Mouse (Mus musculus) limb, embryonic 11.5 days (tissue): ENCODE measurements around the gene Ninj2. TPM values are rescaled to one million over a fixed set of nuclear protein-coding genes. Genes with fewer than 3 reads are reported as not detected.

Experiments used
- ATAC-seq: fragments of 200-750 bp; cut with Nextera tagmentation; 2 replicates; pipeline ENCODE4 v1.8.0; 2017; ENCODE audit warnings: low read depth; ENCODE audit not compliant: insufficient number of reproducible peaks, low FRiP score, low TSS enrichment
- DNase-seq: peaks from one replicate; pipeline ENCODE4 v3.0.0-alpha.2; 2015; ENCODE audit warnings: low spot score
- H3K27ac ChIP-seq: fragments of 300-500 bp; sonication (generic); replicated peaks from 2 replicates; pipeline ENCODE4 v1.5.1; 2014; ENCODE audit warnings: low read depth, mild to moderate bottlenecking, low read length
- H3K27me3 ChIP-seq: fragments of 300-500 bp; sonication (generic); 2 replicates; pipeline ENCODE4 v1.6.1; 2014; ENCODE audit warnings: mild to moderate bottlenecking, low read length, mixed read lengths; ENCODE audit not compliant: control insufficient read depth, insufficient read depth
- H3K36me3 ChIP-seq: fragments of 300-500 bp; sonication (generic); 2 replicates; pipeline ENCODE4 v1.6.1; 2014; ENCODE audit warnings: mild to moderate bottlenecking, low read length, moderate library complexity, mixed read lengths; ENCODE audit not compliant: control insufficient read depth, insufficient read depth
- H3K4me1 ChIP-seq: fragments of 300-500 bp; sonication (generic); 2 replicates; pipeline ENCODE4 v1.6.1; 2014; ENCODE audit warnings: low read length, mixed read lengths; ENCODE audit not compliant: control insufficient read depth, insufficient read depth
- H3K4me2 ChIP-seq: fragments of 300-500 bp; sonication (generic); 2 replicates; pipeline ENCODE4 v1.6.1; 2014; ENCODE audit warnings: low read depth, mild to moderate bottlenecking, moderate library complexity; ENCODE audit not compliant: severe bottlenecking
- H3K4me3 ChIP-seq: fragments of 300-500 bp; sonication (generic); 2 replicates; pipeline ENCODE4 v1.5.1; 2014; ENCODE audit warnings: low read depth, low read length
- H3K9ac ChIP-seq: fragments of 300-500 bp; sonication (generic); 2 replicates; pipeline ENCODE4 v1.6.1; 2014; ENCODE audit warnings: mild to moderate bottlenecking, low read length
- H3K9me3 ChIP-seq: fragments of 300-500 bp; sonication (generic); 2 replicates; pipeline ENCODE4 v1.6.1; 2016; ENCODE audit warnings: low read length; ENCODE audit not compliant: control insufficient read depth
- WGBS: fragments of 180-500 bp; shearing (Covaris S2); extraction: QIAGEN DNeasy Blood & Tissue Kit; methylation state at CpG from one replicate; pipeline ENCODE4 v1.1.7; 2014; 5-methylcytosine and 5-hydroxymethylcytosine counted together
- polyA plus RNA-seq: library from polyadenylated mRNA; unstranded; fragments of >200 nt; fragmentation: Nextera tagmentation; extraction: Ambion mirVana; gene quantifications from 2 replicates; pipeline ENCODE4 v1.2.1, GENCODE M21; 2014

Gene Ninj2
- polyA plus RNA-seq, 1 experiment from 2014 or later, result not detected

GRCm38 (mm10) chr6:120126456-120126855 lies 33.3 kb downstream of the Ninj2 start:
- no peak overlapping the region for H3K9ac ChIP-seq
- H3K36me3 ChIP-seq, result no peaks in the 10 kb centered on the region
- WGBS, result 94% methylated on average over 8 of the region's 8 CpGs
- no peak for ATAC-seq
- H3K27ac ChIP-seq, result no peak overlapping the region
- no peak for DNase-seq
- H3K9me3 ChIP-seq, result no peaks in the 10 kb centered on the region
- H3K4me2 ChIP-seq, result no peak overlapping the region
- no peaks in the 10 kb centered on the region for H3K27me3 ChIP-seq
- no peaks in the 10 kb centered on the region for H3K4me1 ChIP-seq
- H3K4me3 ChIP-seq, result no peak overlapping the region

GRCm38 (mm10) chr6:120127321-120127720 lies 34.2 kb downstream of the Ninj2 start:
- no peak for DNase-seq
- Histone ChIP-seq H3K4me2 (no peak overlapping the region), H3K36me3 (no peaks in the 10 kb centered on the region), H3K27ac (no peak overlapping the region), H3K4me1 (no peaks in the 10 kb centered on the region), H3K4me3 (no peak overlapping the region), H3K9me3 (no peaks in the 10 kb centered on the region), H3K9ac (no peak overlapping the region), H3K27me3 (no peaks in the 10 kb centered on the region)
- no peak for ATAC-seq
- 98% methylated on average over 7 of the region's 7 CpGs for WGBS

- Histone ChIP-seq H3K4me2 (no peak overlapping the region), H3K4me1 (no peaks in the 10 kb centered on the region), H3K27me3 (no peaks in the 10 kb centered on the region), H3K9ac (no peak overlapping the region), H3K36me3 (no peaks in the 10 kb centered on the region), H3K27ac (no peak overlapping the region), H3K4me3 (no peak overlapping the region), H3K9me3 (no peaks in the 10 kb centered on the region)
- no peak for DNase-seq
- WGBS, result 81% methylated on average over 4 of the region's 4 CpGs
- no peak for ATAC-seq
These were observed 41.6 kb downstream of the Ninj2 start for GRCm38 (mm10) chr6:120134748-120135147.

GRCm38 (mm10) chr6:120145439-120145838 lies 52.3 kb downstream of the Ninj2 start:
- H3K27ac ChIP-seq, result no peak overlapping the region
- no peak overlapping the region for H3K4me3 ChIP-seq
- H3K9me3 ChIP-seq, result no peaks in the 10 kb centered on the region
- DNase-seq (no peak), ATAC-seq (no peak)
- no peak overlapping the region for H3K9ac ChIP-seq
- WGBS, result 70% methylated on average over 1 of the region's 1 CpGs
- no peak overlapping the region for H3K4me2 ChIP-seq
- H3K27me3 ChIP-seq, result no peaks in the 10 kb centered on the region
- H3K4me1 ChIP-seq, result no peaks in the 10 kb centered on the region
- H3K36me3 ChIP-seq, result no peaks in the 10 kb centered on the region

- WGBS, result 76% methylated on average over 10 of the region's 10 CpGs
- Histone ChIP-seq H3K4me1 (no peaks in the 10 kb centered on the region), H3K36me3 (no peaks in the 10 kb centered on the region), H3K27ac (no peak overlapping the region), H3K27me3 (no peaks in the 10 kb centered on the region), H3K9me3 (no peaks in the 10 kb centered on the region), H3K9ac (no peak overlapping the region), H3K4me3 (no peak overlapping the region), H3K4me2 (no peak overlapping the region)
- ATAC-seq, result no peak
- no peak for DNase-seq
These were observed 53.5 kb downstream of the Ninj2 start for GRCm38 (mm10) chr6:120146676-120147075.

- Histone ChIP-seq H3K36me3 (no peaks in the 10 kb centered on the region), H3K27ac (no peak overlapping the region), H3K4me2 (no peak overlapping the region), H3K9ac (no peak overlapping the region), H3K4me1 (no peaks in the 10 kb centered on the region), H3K4me3 (no peak overlapping the region), H3K27me3 (no peaks in the 10 kb centered on the region), H3K9me3 (no peaks in the 10 kb centered on the region)
- WGBS, result 91% methylated on average over 8 of the region's 8 CpGs
- ATAC-seq (no peak), DNase-seq (no peak)
These were observed 54.3 kb downstream of the Ninj2 start for GRCm38 (mm10) chr6:120147411-120147810.

GRCm38 (mm10) chr6:120148716-120149392 lies 55.7 kb downstream of the Ninj2 start:
- H3K4me3 ChIP-seq, result no peak overlapping the region
- no peaks in the 10 kb centered on the region for H3K9me3 ChIP-seq
- H3K27ac ChIP-seq, result no peak overlapping the region
- no peaks in the 10 kb centered on the region for H3K4me1 ChIP-seq
- no peak overlapping the region for H3K4me2 ChIP-seq
- no peaks in the 10 kb centered on the region for H3K27me3 ChIP-seq
- no peaks in the 10 kb centered on the region for H3K36me3 ChIP-seq
- H3K9ac ChIP-seq, result no peak overlapping the region
- 86% methylated on average over 12 of the region's 12 CpGs for WGBS
- DNase-seq (no peak), ATAC-seq (no peak)

- WGBS, result 79% methylated on average over 12 of the region's 12 CpGs
- H3K27ac ChIP-seq, result no peak overlapping the region
- no peaks in the 10 kb centered on the region for H3K4me1 ChIP-seq
- DNase-seq (no peak), ATAC-seq (no peak)
- no peak overlapping the region for H3K9ac ChIP-seq
- H3K4me3 ChIP-seq, result no peak overlapping the region
- H3K36me3 ChIP-seq, result no peaks in the 10 kb centered on the region
- no peaks in the 10 kb centered on the region for H3K9me3 ChIP-seq
- H3K4me2 ChIP-seq, result no peak overlapping the region
- H3K27me3 ChIP-seq, result no peaks in the 10 kb centered on the region
These were observed 56.4 kb downstream of the Ninj2 start for GRCm38 (mm10) chr6:120149458-120150120.
